8 mouse cellular contexts compared by ENCODE assay signal in genomic region chr14:79515511-79516242, GRCm38 (mm10). TPM values are rescaled to one million over a fixed set of nuclear protein-coding genes. Genes with fewer than 3 reads are reported as not detected.
DNase-seq lines count a peak whose midpoint lies in the region; ATAC-seq and TF ChIP-seq lines count a peak whose summit lies in the region.

No protein-coding gene starts in this region.

- H3K27me3 ChIP-seq in forebrain, embryonic 14.5 days (replicated peaks; ENCODE audit: control insufficient read depth, insufficient read depth, low read length): no peaks in the 10 kb centered on the region

- TF ChIP-seq POLR2A in bone marrow macrophage, adult 2 months (IDR thresholded peaks at IDR 0.05; ENCODE audit: borderline replicate concordance, low read depth, low read length): no peak

- DNase-seq in CD4-positive, CD25-positive, alpha-beta regulatory T cell, adult 2 months (ENCODE audit: low read depth, low spot score): peak; percentile 87
- peak; percentile 54 for DNase-seq in kidney, postnatal 14 days
- peak; percentile 58 for DNase-seq in thymus, postnatal 4 days
- no peak for DNase-seq in forebrain, embryonic 14.5 days (ENCODE audit: low spot score)
- no peak for DNase-seq in layer of hippocampus, adult 9-11 months
- no peak for DNase-seq in adrenal gland, postnatal 36 days

- peak overlapping the region; percentile 91 for H3K27ac ChIP-seq in bone marrow macrophage, adult 2 months (ENCODE audit: insufficient read depth, low read depth, low read length)
- H3K27ac ChIP-seq in forebrain, embryonic 14.5 days (ENCODE audit: low read depth, low read length): no peak overlapping the region

- no peaks in the 10 kb centered on the region for H3K9me3 ChIP-seq in forebrain, embryonic 14.5 days (replicated peaks; ENCODE audit: control insufficient read depth, low read length)

- no peak overlapping the region for H3K9ac ChIP-seq in forebrain, embryonic 14.5 days (ENCODE audit: low read length)

- H3K4me2 ChIP-seq in forebrain, embryonic 14.5 days (ENCODE audit: low read length): no peak overlapping the region

- TF ChIP-seq CTCF in bone marrow macrophage, adult 2 months (IDR thresholded peaks at IDR 0.05; ENCODE audit: low read depth, low read length): no peak

- peak; percentile 71 for ATAC-seq in megakaryocyte progenitor cell, adult 5-6 weeks (replicated peaks; ENCODE audit: poor library complexity)
- no peak for ATAC-seq in forebrain, embryonic 14.5 days

- H3K4me1 ChIP-seq in bone marrow macrophage, adult 2 months (ENCODE audit: control insufficient read depth, insufficient read depth, low read length): peaks cover 18% of the 10 kb centered on the region
- no peaks in the 10 kb centered on the region for H3K4me1 ChIP-seq in forebrain, embryonic 14.5 days (ENCODE audit: control insufficient read depth, insufficient read depth, low read length)

- H3K36me3 ChIP-seq in forebrain, embryonic 14.5 days (ENCODE audit: control insufficient read depth, insufficient read depth, low read length): no peaks in the 10 kb centered on the region

- peak overlapping the region; percentile 66 for H3K4me3 ChIP-seq in bone marrow macrophage, adult 2 months (ENCODE audit: insufficient read depth, low read length)
- H3K4me3 ChIP-seq in forebrain, embryonic 14.5 days (ENCODE audit: low read depth, low read length): no peak overlapping the region

- WGBS in forebrain, embryonic 14.5 days: 73% methylated on average over 8 of the region's 8 CpGs

RNA-seq across cellular contexts. Expression of gene Wbp4, which starts 34.4 kb away (rescaled TPM):
- polyA plus RNA-seq in bone marrow macrophage, adult 2 months (2012; ENCODE audit: insufficient read depth, insufficient read length, missing spikeins): 41.3 and 55.2 TPM in 2 replicates
- 33.6 and 34.2 TPM in 2 replicates for total RNA-seq in megakaryocyte progenitor cell, adult 5-6 weeks (2015)
- total RNA-seq in megakaryocyte progenitor cell, adult 5-6 weeks (2017): 50.2 and 84.2 TPM in 2 replicates
- polyA plus RNA-seq in forebrain, embryonic 14.5 days (2014; fragmentation: Nextera tagmentation; extraction: Ambion mirVana): 43.9 and 48.6 TPM in 2 replicates
- total RNA-seq in adrenal gland, postnatal 36 days (2021): 10 to 100 TPM; 39.7 to 42.7 TPM

RNA-seq across cellular contexts. Expression of gene Elf1, which starts 34.7 kb away (rescaled TPM):
- 69.9 and 74.0 TPM in 2 replicates for polyA plus RNA-seq in bone marrow macrophage, adult 2 months (2012; ENCODE audit: insufficient read depth, insufficient read length, missing spikeins)
- total RNA-seq in megakaryocyte progenitor cell, adult 5-6 weeks (2015): 96.8 and 98.3 TPM in 2 replicates
- 178 and 189 TPM in 2 replicates for total RNA-seq in megakaryocyte progenitor cell, adult 5-6 weeks (2017)
- polyA plus RNA-seq in forebrain, embryonic 14.5 days (2014; fragmentation: Nextera tagmentation; extraction: Ambion mirVana): 1.9 and 2.7 TPM in 2 replicates
- total RNA-seq in adrenal gland, postnatal 36 days (2021): 10 to 100 TPM; 22.1 to 26.0 TPM

Comparison
In these comparisons a context has a peak if more than half of its experiments do, and no peak if none do; other contexts are left out.
1. DNase-seq: peak in CD4-positive, CD25-positive, alpha-beta regulatory T cell, adult 2 months (single experiment), kidney, postnatal 14 days (single experiment) and thymus, postnatal 4 days (single experiment); none in forebrain, embryonic 14.5 days (single experiment), layer of hippocampus, adult 9-11 months (single experiment) and adrenal gland, postnatal 36 days (0 of 2).